Mouse (Mus musculus): Measurements from ENCODE around the gene Slc25a4.

Gene Slc25a4

GRCm38 (mm10) chr8:46204974-46205640 lies 6.0 kb downstream of the Slc25a4 start:
- DNase-seq (ENCODE audit: low read depth, low spot score), result peak; percentile 59

DNA sequence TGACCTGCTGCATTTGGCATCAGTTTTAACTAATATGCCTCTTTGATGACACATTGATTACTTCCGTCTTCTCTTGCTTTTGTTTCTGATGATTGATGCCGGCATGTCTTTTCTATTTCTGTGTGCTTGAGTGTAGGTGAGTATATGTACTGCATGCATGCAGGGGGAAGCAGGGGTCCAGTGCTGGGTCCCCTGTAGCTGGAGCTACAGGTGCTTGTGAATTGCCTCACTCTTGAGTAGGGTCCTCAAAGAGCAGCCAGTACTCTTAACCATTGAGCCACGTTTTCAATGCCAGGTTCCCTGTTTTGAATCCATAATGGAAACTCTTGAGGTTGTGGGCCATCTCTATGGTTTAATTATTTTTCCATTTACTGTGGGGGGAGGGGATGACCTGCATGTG lies 6.8 kb downstream of the Slc25a4 start:
- DNase-seq (ENCODE audit: low read depth, low spot score), result no peak

DNA sequence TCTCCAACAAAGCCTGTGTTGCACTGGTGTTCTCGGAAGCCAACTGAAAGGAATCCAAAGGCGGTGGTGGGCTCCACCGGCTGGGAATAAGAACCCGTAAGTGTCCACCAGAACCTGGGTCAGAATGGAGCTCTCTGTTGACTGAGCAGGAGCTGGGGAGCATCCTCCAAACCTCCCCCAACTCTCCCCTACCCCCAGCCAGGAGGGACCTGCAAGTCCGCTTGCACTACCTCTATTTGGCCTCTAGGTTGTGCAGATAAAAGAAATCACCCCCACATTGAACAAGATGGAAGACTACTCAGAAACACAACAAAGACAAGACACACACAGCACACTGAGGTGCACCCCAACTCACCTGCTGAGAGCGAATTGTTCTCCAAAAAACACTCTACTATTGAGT lies 8.7 kb downstream of the Slc25a4 start:
- peak; percentile 60 for DNase-seq (ENCODE audit: low read depth, low spot score)

GRCm38 (mm10) chr8:46197673-46198072 lies 13.4 kb downstream of the Slc25a4 start:
- DNase-seq (ENCODE audit: low read depth, low spot score), result no peak

DNA sequence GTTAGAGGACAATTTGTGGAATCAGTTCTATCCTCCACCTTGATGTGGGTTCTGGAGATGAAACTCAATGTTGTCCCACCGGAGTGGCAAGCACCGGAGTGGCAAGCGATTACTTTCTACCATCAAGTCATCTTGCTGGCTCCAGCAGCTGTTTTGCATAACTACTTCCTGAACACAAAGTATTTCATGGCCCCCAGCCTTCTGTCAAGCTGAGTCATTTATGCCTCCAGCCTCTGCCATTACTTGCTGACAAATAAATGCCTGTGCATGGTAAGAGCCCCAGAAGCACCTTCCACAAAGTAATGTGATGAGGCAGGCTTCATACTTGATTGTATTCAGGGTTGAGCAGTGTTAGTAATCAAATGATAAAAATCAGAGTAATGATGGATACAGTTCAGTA lies 14.2 kb downstream of the Slc25a4 start:
- DNase-seq (ENCODE audit: low read depth, low spot score), result no peak

DNA sequence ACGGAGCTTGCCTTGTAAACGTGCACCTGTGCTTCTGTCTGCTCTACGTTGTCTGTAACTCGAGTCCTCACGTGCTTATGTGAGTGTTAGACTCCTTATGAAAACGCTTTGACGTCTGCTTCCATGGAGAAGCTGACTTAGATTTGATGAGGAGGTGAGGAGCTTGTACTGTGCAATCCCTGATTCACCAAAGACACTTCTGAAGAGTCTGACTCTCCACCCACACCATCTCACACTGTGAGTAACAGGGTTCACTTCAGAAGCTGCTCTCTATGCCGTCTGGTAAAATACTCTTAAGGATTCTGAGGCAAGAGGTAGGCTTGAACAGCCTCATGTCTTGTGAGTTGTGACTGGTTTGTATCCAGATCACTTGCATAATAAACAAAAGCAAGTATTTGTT lies 18.0 kb downstream of the Slc25a4 start:
- DNase-seq (ENCODE audit: low read depth, low spot score), result no peak

- peak; percentile 61 for DNase-seq (ENCODE audit: low read depth, low spot score)
Measured at GRCm38 (mm10) chr8:46185361-46185760, 25.7 kb downstream of the Slc25a4 start.

GRCm38 (mm10) chr8:46180136-46180535 lies 30.9 kb downstream of the Slc25a4 start:
- no peak for DNase-seq (ENCODE audit: low read depth, low spot score)

DNA sequence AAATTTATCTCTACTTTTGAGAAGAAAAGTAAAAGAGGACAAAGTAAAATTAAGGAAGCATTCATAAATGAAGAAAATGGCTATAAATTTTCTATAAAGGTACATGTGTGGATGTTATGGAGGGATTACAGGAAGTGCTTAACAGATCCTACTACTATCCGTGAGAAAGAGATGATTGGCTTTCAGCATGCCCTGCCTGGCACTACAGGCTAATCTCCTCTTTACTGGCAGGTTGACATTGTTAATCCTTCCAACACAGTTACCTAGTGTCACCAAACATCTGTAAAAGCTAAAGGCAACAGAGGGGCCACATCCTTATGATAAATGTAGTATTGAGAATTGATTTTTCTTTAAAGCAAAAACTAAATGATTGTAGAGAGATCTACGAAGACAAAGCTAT lies 37.4 kb downstream of the Slc25a4 start:
- DNase-seq (ENCODE audit: low read depth, low spot score), result no peak

GRCm38 (mm10) chr8:46163870-46164190 lies 47.3 kb downstream of the Slc25a4 start:
- no peak for DNase-seq (ENCODE audit: low read depth, low spot score)

DNA sequence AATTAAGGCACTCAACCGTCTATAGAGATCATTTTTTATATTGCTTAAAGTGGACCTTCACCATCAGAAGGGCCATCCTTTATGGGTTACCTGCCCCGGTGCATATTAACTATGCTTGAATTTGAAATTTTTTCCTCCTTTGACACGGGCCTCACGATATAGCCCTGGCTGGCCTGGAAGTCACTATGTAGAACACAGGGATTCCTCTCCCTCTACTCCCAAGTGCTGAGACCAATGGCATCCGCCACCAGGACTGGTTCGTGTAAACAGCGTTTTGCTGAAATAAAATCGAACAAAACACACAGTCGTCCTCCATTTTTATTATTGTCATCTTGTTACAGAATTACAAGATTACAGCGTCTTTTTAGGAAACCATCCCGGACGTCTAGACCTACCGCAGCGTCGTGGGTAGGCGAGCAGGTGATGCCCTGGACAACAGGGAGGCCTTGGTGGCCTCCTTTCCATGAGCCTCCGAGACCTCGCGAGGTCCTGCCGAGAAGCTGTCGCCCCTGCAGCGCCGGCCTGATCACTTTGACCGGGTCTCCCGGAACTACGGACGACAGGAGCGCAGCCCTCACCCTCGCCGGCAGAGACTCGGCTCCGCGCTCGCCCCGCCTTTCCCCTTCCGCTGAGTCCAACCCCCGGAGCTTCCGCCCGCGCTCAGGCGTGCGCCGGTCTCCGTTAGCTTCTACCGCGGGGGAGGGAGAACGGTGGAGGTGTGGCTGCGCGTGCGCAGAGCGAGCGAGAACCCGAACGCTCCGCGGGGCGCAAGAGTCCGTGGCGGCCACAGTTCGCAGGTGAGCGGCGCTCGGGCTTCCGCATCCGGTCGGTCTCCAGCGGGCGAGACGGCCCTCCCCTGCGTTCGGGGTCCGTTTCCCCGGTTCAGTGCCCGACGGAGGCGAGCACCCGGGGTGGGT lies 47.9 kb downstream of the Slc25a4 start:
- DNase-seq (ENCODE audit: low read depth, low spot score), result peak; percentile 87
